ENCODE assay signal across 8 mouse cellular contexts in the genomic region with DNA sequence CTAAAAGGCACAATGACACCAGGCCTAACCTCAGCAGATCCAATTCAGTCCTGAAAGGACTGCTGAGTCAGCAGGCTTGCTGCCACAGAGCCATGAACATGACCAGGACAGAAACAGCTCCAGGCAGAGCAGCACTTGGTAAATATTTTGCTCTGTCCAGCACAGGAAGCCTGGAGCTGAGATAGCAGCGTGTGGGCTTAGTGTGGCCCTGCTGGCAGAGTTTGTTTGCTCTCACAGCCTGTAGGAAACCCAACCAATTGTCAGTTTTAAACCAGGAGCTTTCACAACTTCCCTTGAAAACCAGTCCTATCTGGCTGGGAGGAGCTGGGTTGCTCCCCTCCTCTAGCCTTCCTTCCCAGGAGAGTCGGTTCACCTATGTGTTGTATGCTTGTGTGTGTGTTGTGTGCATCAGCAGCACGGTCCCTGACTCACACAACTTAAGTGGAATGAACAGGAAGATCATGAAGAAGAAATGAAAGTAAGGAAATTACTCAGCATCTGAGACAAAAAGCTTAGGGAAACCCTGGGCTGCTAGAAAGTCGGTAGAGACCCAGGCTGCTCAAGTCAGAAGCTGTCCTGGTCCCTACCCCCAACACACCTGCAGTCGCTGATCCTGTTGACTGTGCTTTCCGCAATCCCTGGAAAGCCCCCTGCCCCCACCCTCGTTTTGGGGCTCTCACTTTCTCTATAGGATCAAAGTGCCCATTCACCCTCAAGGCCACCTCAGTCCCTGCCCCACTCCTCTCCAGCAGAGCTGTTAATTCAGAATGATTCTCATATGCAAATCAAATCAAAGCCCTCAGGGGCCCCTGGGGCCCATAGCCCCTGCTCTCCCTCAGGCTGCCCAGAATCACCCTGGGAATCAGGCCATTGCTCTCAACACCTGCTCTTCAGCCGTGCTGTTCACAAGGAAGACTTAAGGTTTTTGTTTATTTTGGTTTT. TPM values are rescaled to one million over a fixed set of nuclear protein-coding genes. Genes with fewer than 3 reads are reported as not detected.
DNase-seq lines count a peak whose midpoint lies in the region; ATAC-seq and TF ChIP-seq lines count a peak whose summit lies in the region.

No protein-coding gene starts in this region.

- 5% methylated on average over 8 of the region's 8 CpGs for WGBS in liver, embryonic 16.5 days (ENCODE audit: insufficient replicate concordance)

- peak; percentile 41; the same call in 1 of the 2 replicates for TF ChIP-seq POLR2A in CH12.LX (IDR thresholded peaks at IDR 0.05; ENCODE audit: low read depth, low read length)

- no peaks in the 10 kb centered on the region for H3K36me3 ChIP-seq in CH12.LX (replicated peaks in 1 of 2; ENCODE audit: control insufficient read depth in 1 of 2, insufficient read depth in 1 of 2, low read length in 1 of 2)
- no peaks in the 10 kb centered on the region for H3K36me3 ChIP-seq in liver, embryonic 16.5 days (ENCODE audit: control insufficient read depth, insufficient read depth)
- H3K36me3 ChIP-seq in splenic B cell, adult 2 months (ENCODE audit: control insufficient read depth, insufficient read depth, low read length, poor library complexity, severe bottlenecking): no peaks in the 10 kb centered on the region

- peak; percentile 99 for TF ChIP-seq EP300 in CH12.LX (IDR thresholded peaks at IDR 0.05; ENCODE audit: low read length)

- in situ Hi-C loops in CH12.LX (cut with MboI; ENCODE audit: low pct_ligation_motif_present, low pct_unique_long_range_greater_than_20kb, low sequenced_read_pairs): loop anchor here (5.0 kb wide), 1 partner anchor 44 kb away; a partner anchor contains a TSS

- peak overlapping the region; percentile 100 for H3K27ac ChIP-seq in CH12.LX (ENCODE audit: insufficient read depth, low read depth)
- H3K27ac ChIP-seq in liver, embryonic 16.5 days (ENCODE audit: low read length): peak overlapping the region; percentile 86

- peak; percentile 87 for DNase-seq in A20 (ENCODE audit: low read depth, low spot score)
- peak; percentile 97 for DNase-seq in CH12.LX (ENCODE audit: extremely low read depth)
- DNase-seq in fibroblast of lung, adult 2 months (ENCODE audit: low read depth): peak; percentile 15
- peak; percentile 84 for DNase-seq in induced T-regulatory cell, adult 2 months (ENCODE audit: low read depth)
- DNase-seq in splenic B cell, adult 2 months (ENCODE audit: low read depth, low spot score): peak; percentile 35
- no peak for DNase-seq in layer of hippocampus, adult 18-20 months (ENCODE audit: low spot score in 2 of 2)
- no peak for DNase-seq in frontal cortex, postnatal 36 days (ENCODE audit: low spot score in 2 of 2)

- dilution Hi-C loops in CH12.LX (cut with MboI; ENCODE audit: extremely low pct_ligation_motif_present, extremely low pct_unique_long_range_greater_than_20kb, low sequenced_read_pairs): no loop called here

- no peaks in the 10 kb centered on the region for H3K79me2 ChIP-seq in CH12.LX (replicated peaks; ENCODE audit: control insufficient read depth, extremely low read depth, insufficient read depth, poor library complexity, severe bottlenecking)

- peaks cover 31 to 76% of the 10 kb centered on the region in 2 experiments for H3K4me1 ChIP-seq in CH12.LX (ENCODE audit: control insufficient read depth in 1 of 2, insufficient read depth in 2 of 2)
- H3K4me1 ChIP-seq in liver, embryonic 16.5 days (ENCODE audit: control insufficient read depth, low read depth, low read length): peaks cover 48% of the 10 kb centered on the region

- H3K27me3 ChIP-seq in CH12.LX (replicated peaks): no peaks in the 10 kb centered on the region
- no peaks in the 10 kb centered on the region for H3K27me3 ChIP-seq in liver, embryonic 16.5 days (ENCODE audit: control insufficient read depth, insufficient read depth, low read depth, low read length)
- no peaks in the 10 kb centered on the region for H3K27me3 ChIP-seq in splenic B cell, adult 2 months (ENCODE audit: control insufficient read depth, insufficient read depth, low read length, poor library complexity, severe bottlenecking)

- peak overlapping the region; percentile 75 for H3K4me2 ChIP-seq in CH12.LX (ENCODE audit: insufficient read depth, low read depth, poor library complexity, severe bottlenecking)
- H3K4me2 ChIP-seq in liver, embryonic 16.5 days (ENCODE audit: low read depth, low read length): peak overlapping the region; percentile 42

- H3K9ac ChIP-seq in CH12.LX (ENCODE audit: insufficient read depth, low read depth): peak overlapping the region; percentile 47
- peak overlapping the region; percentile 25 for H3K9ac ChIP-seq in liver, embryonic 16.5 days (ENCODE audit: low read depth, low read length)

- no peak for TF ChIP-seq CTCF in CH12.LX (conservative IDR thresholded peaks at IDR 0.05 in 1 of 2, IDR thresholded peaks at IDR 0.05 in 1 of 2; ENCODE audit: low read depth in 2 of 2, low read length in 2 of 2)

- peaks cover 9% of the 10 kb centered on the region for H3K9me3 ChIP-seq in CH12.LX (replicated peaks; ENCODE audit: low read length)
- H3K9me3 ChIP-seq in liver, embryonic 16.5 days (replicated peaks; ENCODE audit: control insufficient read depth, low read length): no peaks in the 10 kb centered on the region

- peak; percentile 90 for ATAC-seq in liver, embryonic 16.5 days (ENCODE audit: low read depth)

- H3K4me3 ChIP-seq in CH12.LX (replicated peaks in 1 of 3; ENCODE audit: low read depth in 2 of 3, low read length in 2 of 3, poor library complexity in 1 of 3): peak overlapping the region in 2 of 3 experiments; percentile 5 to 40
- peak overlapping the region; percentile 11; the same call in 1 of the 2 replicates for H3K4me3 ChIP-seq in liver, embryonic 16.5 days (ENCODE audit: low read depth, low read length)

- TF ChIP-seq RAD21 in CH12.LX (IDR thresholded peaks at IDR 0.05; ENCODE audit: low read depth, low read length): peak; percentile 9

TF ChIP-seq in CH12.LX, 34 proteins besides CTCF, POLR2A, EP300 and RAD21 (continues in another document):
- TF ChIP-seq MAZ (IDR thresholded peaks at IDR 0.05; ENCODE audit: low read depth, low read length) (peak; percentile 96), ZKSCAN1 (IDR thresholded peaks at IDR 0.05; ENCODE audit: borderline replicate concordance, low read depth, low read length) (no peak), KAT2A (IDR thresholded peaks at IDR 0.05; ENCODE audit: insufficient replicate concordance, low read length) (0 out of 2 replicates have a peak, but pooled peaks have one; percentile 13), SMC3 (IDR thresholded peaks at IDR 0.05; ENCODE audit: low read depth, low read length) (peak; percentile 23), CHD1 (IDR thresholded peaks at IDR 0.05; ENCODE audit: low read depth, low read length) (no peak), JUN (IDR thresholded peaks at IDR 0.05; ENCODE audit: insufficient read depth, low read depth, low read length) (peak; percentile 89), IRF4 (IDR thresholded peaks at IDR 0.05; ENCODE audit: low read depth, low read length) (peak; percentile 98), ETS1 (conservative IDR thresholded peaks at IDR 0.05; ENCODE audit: low read depth, low read length) (peak; percentile 95), ZMIZ1 (IDR thresholded peaks at IDR 0.05; ENCODE audit: low read depth, low read length) (peak; percentile 82; the same call in 1 of the 2 replicates), JUND (conservative IDR thresholded peaks at IDR 0.05; ENCODE audit: low read depth, low read length) (peak; percentile 97), UBTF (IDR thresholded peaks at IDR 0.05; ENCODE audit: low read depth, low read length) (peak; percentile 66), MYC (IDR thresholded peaks at IDR 0.05; ENCODE audit: low read depth, low read length) (peak; percentile 92), POLR2AphosphoS2 (IDR thresholded peaks at IDR 0.05; ENCODE audit: low read depth, low read length) (no peak), ZNF384 (IDR thresholded peaks at IDR 0.05; ENCODE audit: low read depth, low read length) (peak; percentile 50; the same call in 1 of the 2 replicates), NELFE (IDR thresholded peaks at IDR 0.05; ENCODE audit: low read depth, low read length) (no peak), E2F4 (IDR thresholded peaks at IDR 0.05; ENCODE audit: insufficient replicate concordance, low read depth, low read length) (no peak), RCOR1 (conservative IDR thresholded peaks at IDR 0.05; ENCODE audit: low read depth, low read length) (peak; percentile 96), MXI1 (IDR thresholded peaks at IDR 0.05; ENCODE audit: low read depth, low read length) (peak; percentile 65), SIN3A (IDR thresholded peaks at IDR 0.05; ENCODE audit: low read length) (peak; percentile 70), GABPA (IDR thresholded peaks at IDR 0.05; ENCODE audit: insufficient replicate concordance, low read depth, low read length) (no peak), ZC3H11A (IDR thresholded peaks at IDR 0.05; ENCODE audit: low read depth, low read length) (no peak), HCFC1 (IDR thresholded peaks at IDR 0.05; ENCODE audit: low read depth, low read length) (peak; percentile 18; the same call in 1 of the 2 replicates)

RNA-seq across cellular contexts. Expression of a gene that starts 9.7 kb away (rescaled TPM):
- total RNA-seq in CH12.LX (2012; rRNA removed): 45.8 and 52.2 TPM in 2 replicates
- 64.9 and 66.0 TPM in 2 replicates for total RNA-seq in CH12.LX (2014; rRNA removed)
- 61.6 and 66.2 TPM in 2 replicates for polyA plus RNA-seq in CH12.LX (2012; ENCODE audit: insufficient read length, low read depth)
- polyA plus RNA-seq in liver, embryonic 16.5 days (2015; fragmentation: Nextera tagmentation; extraction: Ambion mirVana): 29.1 and 29.4 TPM in 2 replicates
- 10 to 100 TPM; 28.6 to 29.3 TPM for total RNA-seq in layer of hippocampus, adult 18-20 months (2021)

RNA-seq across cellular contexts. Expression of a gene that starts 22.0 kb away (rescaled TPM):
- total RNA-seq in CH12.LX (2012; rRNA removed) (2,513 and 2,636 TPM in 2 replicates), CH12.LX (2014; rRNA removed) (1,648 and 1,661 TPM in 2 replicates)
- 1,170 and 1,488 TPM in 2 replicates for polyA plus RNA-seq in CH12.LX (2012; ENCODE audit: insufficient read length, low read depth)
- 216 and 219 TPM in 2 replicates for polyA plus RNA-seq in liver, embryonic 16.5 days (2015; fragmentation: Nextera tagmentation; extraction: Ambion mirVana)
- 100 to 1,000 TPM; 306 to 330 TPM for total RNA-seq in layer of hippocampus, adult 18-20 months (2021)

RNA-seq across cellular contexts. Expression of a gene that starts 44.2 kb away (rescaled TPM):
- total RNA-seq in CH12.LX (2012; rRNA removed) (53.2 and 65.4 TPM in 2 replicates), CH12.LX (2014; rRNA removed) (87.5 and 93.2 TPM in 2 replicates)
- polyA plus RNA-seq in CH12.LX (2012; ENCODE audit: insufficient read length, low read depth): 53.2 and 67.1 TPM in 2 replicates
- polyA plus RNA-seq in liver, embryonic 16.5 days (2015; fragmentation: Nextera tagmentation; extraction: Ambion mirVana): 61.4 and 63.3 TPM in 2 replicates
- total RNA-seq in layer of hippocampus, adult 18-20 months (2021): 10 to 100 TPM; 88.9 to 93.4 TPM

RNA-seq across cellular contexts. Expression of a gene that starts 58.8 kb away (rescaled TPM):
- total RNA-seq in CH12.LX (2012; rRNA removed) (54.0 and 54.9 TPM in 2 replicates), CH12.LX (2014; rRNA removed) (55.9 and 57.2 TPM in 2 replicates)
- polyA plus RNA-seq in CH12.LX (2012; ENCODE audit: insufficient read length, low read depth): 91.8 and 96.5 TPM in 2 replicates
- polyA plus RNA-seq in liver, embryonic 16.5 days (2015; fragmentation: Nextera tagmentation; extraction: Ambion mirVana): 37.0 and 39.9 TPM in 2 replicates
- total RNA-seq in layer of hippocampus, adult 18-20 months (2021): 100 to 1,000 TPM in 1 of 2 experiments, 10 to 100 TPM in 1; 99.7 to 102 TPM

Comparison
In these comparisons a context has a peak if more than half of its experiments do, and no peak if none do; other contexts are left out.
1. DNase-seq: peak in A20 (single experiment), CH12.LX (single experiment), fibroblast of lung, adult 2 months (single experiment), induced T-regulatory cell, adult 2 months (single experiment) and splenic B cell, adult 2 months (single experiment); none in layer of hippocampus, adult 18-20 months (0 of 2) and frontal cortex, postnatal 36 days (0 of 2).
2. RNA of a gene that starts 22.0 kb away (total RNA-seq): 1,648 to 2,636 TPM in CH12.LX; 306 to 330 TPM in layer of hippocampus, adult 18-20 months; every median in the first group is over 4 times any median in the second.